Mouse (Mus musculus) forebrain, embryonic 12.5 days (tissue): ENCODE results near the gene Pgm5. TPM values are rescaled to one million over a fixed set of nuclear protein-coding genes. Genes with fewer than 3 reads are reported as not detected.
A peak's percentile ranks its signal among the peaks of the same experiment; 100 is the strongest.

ENCODE experiments used
- ATAC-seq: fragments of 200-750 bp; cut with Nextera tagmentation; 2 replicates; pipeline ENCODE4 v1.8.0; 2017; ENCODE audit warnings: moderate TSS enrichment; ENCODE audit not compliant: low FRiP score
- H3K27ac ChIP-seq: fragments of 300-500 bp; sonication (generic); 2 replicates; pipeline ENCODE4 v1.5.1; 2016; ENCODE audit warnings: mild to moderate bottlenecking
- H3K27me3 ChIP-seq: fragments of 300-500 bp; sonication (generic); 2 replicates; pipeline ENCODE4 v1.6.1; 2016; ENCODE audit warnings: mild to moderate bottlenecking
- H3K36me3 ChIP-seq: fragments of 300-500 bp; sonication (generic); replicated peaks from 2 replicates; pipeline ENCODE4 v1.6.1; 2016; ENCODE audit warnings: mild to moderate bottlenecking
- H3K4me1 ChIP-seq: fragments of 300-500 bp; sonication (generic); 2 replicates; pipeline ENCODE4 v1.6.1; 2016
- H3K4me2 ChIP-seq: fragments of 300-500 bp; sonication (generic); 2 replicates; pipeline ENCODE4 v1.6.1; 2016; ENCODE audit warnings: mild to moderate bottlenecking, moderate library complexity
- H3K4me3 ChIP-seq: fragments of 300-500 bp; sonication (generic); replicated peaks from 2 replicates; pipeline ENCODE4 v1.5.1; 2016; ENCODE audit warnings: mild to moderate bottlenecking
- H3K9ac ChIP-seq: fragments of 300-500 bp; sonication (generic); 2 replicates; pipeline ENCODE4 v1.6.1; 2016; ENCODE audit warnings: mild to moderate bottlenecking
- H3K9me3 ChIP-seq: fragments of 300-500 bp; sonication (generic); 2 replicates; pipeline ENCODE4 v1.6.1; 2016
- WGBS: fragments of 180-500 bp; shearing (Covaris S2); methylation state at CpG from one replicate; pipeline ENCODE4 v1.1.7; 2016; 5-methylcytosine and 5-hydroxymethylcytosine counted together
- polyA plus RNA-seq: library from polyadenylated mRNA; unstranded; fragments of >200 nt; fragmentation: Nextera tagmentation; extraction: Ambion mirVana; gene quantifications from 2 replicates; pipeline ENCODE4 v1.2.1, GENCODE M21; 2016

The Pgm5 gene
- polyA plus RNA-seq, 1 experiment from 2014 or later, result 0.61 TPM

DNA sequence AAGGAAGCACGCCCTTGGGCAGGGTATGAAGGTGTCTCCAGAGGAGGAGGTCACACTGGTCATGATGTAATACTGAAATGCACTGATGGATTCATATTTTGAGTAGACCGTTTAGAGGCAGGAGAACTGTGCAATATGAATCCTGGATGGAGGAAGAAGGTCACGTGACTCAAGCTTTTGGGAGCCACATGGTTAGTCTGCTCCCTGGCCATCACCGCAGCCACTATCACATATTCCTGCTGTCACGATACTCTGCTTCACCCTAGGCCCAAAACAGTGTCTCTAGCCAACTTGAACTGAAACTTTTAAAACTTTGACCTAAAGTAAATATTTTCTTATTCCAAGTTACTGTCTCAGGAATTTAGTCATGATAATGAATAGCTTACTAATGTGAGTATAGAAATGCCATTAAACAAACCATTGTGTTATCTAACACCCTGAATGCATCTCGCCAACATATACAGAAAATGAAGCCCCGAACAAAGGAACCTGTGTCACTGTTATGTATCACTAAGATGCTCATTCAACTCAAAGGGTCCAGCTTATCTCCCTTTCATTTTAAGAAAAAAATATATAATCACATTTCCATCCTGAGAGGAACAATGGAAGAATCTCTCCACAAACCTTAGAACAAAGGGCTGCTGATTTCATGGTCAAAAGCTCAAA lies 108.6 kb downstream of the Pgm5 start:
- Histone ChIP-seq H3K27ac (0 out of 2 replicates have a peak overlapping the region, but pooled peaks have one; percentile 25), H3K27me3 (no peaks in the 10 kb centered on the region), H3K4me1 (peaks cover 11% of the 10 kb centered on the region), H3K9ac (no peak overlapping the region), H3K36me3 (no peaks in the 10 kb centered on the region), H3K9me3 (no peaks in the 10 kb centered on the region), H3K4me3 (no peak overlapping the region), H3K4me2 (no peak overlapping the region)
- 90% methylated on average over 7 of the region's 7 CpGs for WGBS
- no peak for ATAC-seq

DNA sequence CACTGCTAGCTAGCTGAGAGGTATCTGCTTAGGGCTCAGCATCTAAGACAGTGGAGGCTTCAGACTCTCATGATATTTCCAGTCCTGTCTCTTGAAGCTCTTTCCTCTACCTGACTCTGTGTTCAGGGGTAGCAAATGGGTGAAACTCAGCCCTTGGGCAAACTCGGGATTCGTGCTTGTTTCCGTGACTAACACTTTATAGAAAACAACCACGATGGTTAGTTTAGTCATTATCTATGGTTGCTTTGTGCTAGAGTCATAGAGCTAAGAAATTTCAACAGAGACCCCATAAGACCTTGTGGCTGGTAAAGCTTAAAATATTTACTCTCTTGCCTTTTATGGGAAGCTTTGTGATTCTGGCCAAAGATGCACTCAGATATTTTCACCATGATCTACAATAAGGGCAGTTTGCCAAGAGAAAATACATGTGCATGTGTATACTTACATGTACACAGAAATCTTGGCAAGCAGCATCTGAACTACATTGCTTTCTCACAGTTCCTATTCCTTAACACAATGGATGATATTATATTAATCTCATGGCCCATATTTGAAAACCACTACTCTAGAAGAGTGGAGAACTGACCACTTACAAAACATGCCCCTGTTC lies 115.3 kb downstream of the Pgm5 start:
- no peak overlapping the region for H3K9ac ChIP-seq
- H3K9me3 ChIP-seq, result no peaks in the 10 kb centered on the region
- no peak for ATAC-seq
- no peaks in the 10 kb centered on the region for H3K27me3 ChIP-seq
- no peaks in the 10 kb centered on the region for H3K4me1 ChIP-seq
- no peak overlapping the region for H3K4me3 ChIP-seq
- 94% methylated on average over 4 of the region's 4 CpGs for WGBS
- no peak overlapping the region for H3K27ac ChIP-seq
- H3K36me3 ChIP-seq, result no peaks in the 10 kb centered on the region
- no peak overlapping the region for H3K4me2 ChIP-seq

- H3K4me2 ChIP-seq, result no peak overlapping the region
- no peaks in the 10 kb centered on the region for H3K27me3 ChIP-seq
- no peak overlapping the region for H3K4me3 ChIP-seq
- H3K27ac ChIP-seq, result no peak overlapping the region
- H3K36me3 ChIP-seq, result no peaks in the 10 kb centered on the region
- H3K4me1 ChIP-seq, result 0 out of 2 replicates have a peak, but pooled peaks cover 2% of the 10 kb centered on the region
- no peak overlapping the region for H3K9ac ChIP-seq
- H3K9me3 ChIP-seq, result no peaks in the 10 kb centered on the region
- WGBS, result 75% methylated on average over 6 of the region's 6 CpGs
- no peak for ATAC-seq
Measured at GRCm38 (mm10) chr19:24742606-24743005, 119.0 kb downstream of the Pgm5 start.

- Histone ChIP-seq H3K27ac (no peak overlapping the region), H3K27me3 (no peaks in the 10 kb centered on the region), H3K4me2 (no peak overlapping the region), H3K4me1 (0 out of 2 replicates have a peak, but pooled peaks cover 2% of the 10 kb centered on the region), H3K9me3 (no peaks in the 10 kb centered on the region), H3K9ac (no peak overlapping the region), H3K4me3 (no peak overlapping the region), H3K36me3 (no peaks in the 10 kb centered on the region)
- no peak for ATAC-seq
- 90% methylated on average over 3 of the region's 3 CpGs for WGBS
Measured at GRCm38 (mm10) chr19:24738786-24739185, 122.9 kb downstream of the Pgm5 start.

- Histone ChIP-seq H3K4me3 (no peak overlapping the region), H3K9me3 (no peaks in the 10 kb centered on the region), H3K27ac (no peak overlapping the region), H3K4me2 (no peak overlapping the region), H3K4me1 (0 out of 2 replicates have a peak, but pooled peaks cover 2% of the 10 kb centered on the region), H3K9ac (no peak overlapping the region), H3K36me3 (no peaks in the 10 kb centered on the region), H3K27me3 (no peaks in the 10 kb centered on the region)
- ATAC-seq, result no peak
- 89% methylated on average over 5 of the region's 5 CpGs for WGBS
Measured at GRCm38 (mm10) chr19:24738026-24738425, 123.6 kb downstream of the Pgm5 start.

GRCm38 (mm10) chr19:24735484-24736128 lies 126.0 kb downstream of the Pgm5 start:
- ATAC-seq, result no peak
- Histone ChIP-seq H3K4me1 (0 out of 2 replicates have a peak, but pooled peaks cover 2% of the 10 kb centered on the region), H3K36me3 (no peaks in the 10 kb centered on the region), H3K27me3 (no peaks in the 10 kb centered on the region), H3K9me3 (no peaks in the 10 kb centered on the region), H3K4me2 (no peak overlapping the region), H3K27ac (no peak overlapping the region; the same call in 1 of the 2 replicates), H3K4me3 (no peak overlapping the region), H3K9ac (no peak overlapping the region)
- WGBS, result 63% methylated on average over 6 of the region's 6 CpGs

DNA sequence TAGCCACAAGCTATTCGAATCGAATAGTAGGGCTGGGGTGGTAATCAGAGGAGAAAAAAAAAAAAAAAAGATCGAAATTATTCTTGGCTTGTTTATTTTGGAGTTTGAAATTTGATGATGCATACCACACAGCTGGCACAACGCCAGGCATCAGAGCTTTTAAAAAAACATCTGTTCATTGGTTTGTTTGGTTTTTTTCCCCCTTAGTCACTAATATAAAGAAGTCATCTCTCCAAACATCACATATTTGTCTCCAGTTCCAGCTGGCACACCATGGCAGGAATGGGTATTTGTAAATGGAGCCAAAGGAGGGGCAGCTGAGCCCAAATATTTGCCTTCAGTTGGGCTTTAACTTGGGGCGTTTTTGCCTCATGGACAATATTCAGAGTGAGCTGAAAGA lies 131.0 kb downstream of the Pgm5 start:
- H3K27ac ChIP-seq, result no peak overlapping the region
- no peak overlapping the region for H3K4me2 ChIP-seq
- H3K4me3 ChIP-seq, result no peak overlapping the region
- no peaks in the 10 kb centered on the region for H3K27me3 ChIP-seq
- H3K9me3 ChIP-seq, result no peaks in the 10 kb centered on the region
- no peak overlapping the region for H3K9ac ChIP-seq
- no peak for ATAC-seq
- no peaks in the 10 kb centered on the region for H3K36me3 ChIP-seq
- WGBS, result 81% methylated on average over 5 of the region's 5 CpGs
- no peaks in the 10 kb centered on the region for H3K4me1 ChIP-seq

DNA sequence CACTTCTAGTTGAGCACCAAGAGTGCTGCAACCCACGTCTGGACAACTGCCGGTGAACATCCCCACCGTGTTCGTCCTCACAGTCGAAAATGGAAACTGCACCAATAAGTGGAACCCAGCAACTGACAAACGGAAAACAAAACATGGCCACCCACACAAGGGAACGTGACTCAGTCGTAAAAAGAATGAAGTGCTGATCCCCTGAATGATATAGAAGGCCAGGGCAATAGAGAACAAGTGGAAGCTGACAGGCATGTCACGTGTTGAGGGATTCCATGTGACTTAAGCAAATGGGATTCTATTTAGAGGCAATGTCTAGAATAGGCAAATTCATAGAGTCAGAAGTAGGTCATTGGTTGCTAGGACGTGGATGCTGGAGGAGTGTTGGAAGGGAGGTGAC lies 137.3 kb downstream of the Pgm5 start:
- Histone ChIP-seq H3K27me3 (no peaks in the 10 kb centered on the region), H3K4me2 (no peak overlapping the region), H3K36me3 (no peaks in the 10 kb centered on the region), H3K27ac (no peak overlapping the region), H3K4me1 (no peaks in the 10 kb centered on the region), H3K4me3 (no peak overlapping the region), H3K9ac (no peak overlapping the region), H3K9me3 (no peaks in the 10 kb centered on the region)
- ATAC-seq, result no peak
- 86% methylated on average over 10 of the region's 10 CpGs for WGBS

- Histone ChIP-seq H3K4me1 (no peaks in the 10 kb centered on the region), H3K27me3 (no peaks in the 10 kb centered on the region), H3K36me3 (no peaks in the 10 kb centered on the region), H3K4me2 (no peak overlapping the region), H3K4me3 (no peak overlapping the region), H3K27ac (no peak overlapping the region), H3K9me3 (no peaks in the 10 kb centered on the region), H3K9ac (no peak overlapping the region)
- no peak for ATAC-seq
Measured at GRCm38 (mm10) chr19:24720448-24720847, 141.2 kb downstream of the Pgm5 start.

DNA sequence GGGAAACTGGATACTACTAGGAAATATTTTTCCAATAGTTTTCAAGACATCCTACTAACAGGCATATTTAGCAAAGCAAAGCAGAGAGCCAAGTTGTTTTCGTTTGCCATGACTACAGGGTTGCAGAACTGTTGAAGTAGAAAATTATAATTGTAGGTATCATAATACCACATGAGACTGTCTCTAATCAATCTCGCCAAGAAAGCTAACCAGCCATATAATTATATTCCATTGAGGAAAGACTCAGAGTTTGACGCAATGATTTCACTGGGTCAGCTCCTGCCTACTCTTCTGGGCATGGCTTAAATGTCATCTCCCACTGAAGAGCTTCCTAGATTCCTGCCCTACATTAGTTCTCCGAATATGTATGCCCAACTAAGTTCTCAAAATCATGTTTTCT lies 142.2 kb downstream of the Pgm5 start:
- H3K9ac ChIP-seq, result no peak overlapping the region
- no peak overlapping the region for H3K4me3 ChIP-seq
- H3K27ac ChIP-seq, result no peak overlapping the region
- no peak for ATAC-seq
- no peak overlapping the region for H3K4me2 ChIP-seq
- no peaks in the 10 kb centered on the region for H3K4me1 ChIP-seq
- H3K27me3 ChIP-seq, result no peaks in the 10 kb centered on the region
- no peaks in the 10 kb centered on the region for H3K9me3 ChIP-seq
- H3K36me3 ChIP-seq, result no peaks in the 10 kb centered on the region
- 75% methylated on average over 4 of the region's 4 CpGs for WGBS

- 82% methylated on average over 1 of the region's 1 CpGs for WGBS
- no peak overlapping the region for H3K4me3 ChIP-seq
- H3K9ac ChIP-seq, result no peak overlapping the region
- no peaks in the 10 kb centered on the region for H3K36me3 ChIP-seq
- no peaks in the 10 kb centered on the region for H3K27me3 ChIP-seq
- H3K9me3 ChIP-seq, result no peaks in the 10 kb centered on the region
- H3K4me2 ChIP-seq, result no peak overlapping the region
- H3K27ac ChIP-seq, result no peak overlapping the region
- no peaks in the 10 kb centered on the region for H3K4me1 ChIP-seq
- no peak for ATAC-seq
Measured at GRCm38 (mm10) chr19:24718021-24718420, 143.6 kb downstream of the Pgm5 start.

DNA sequence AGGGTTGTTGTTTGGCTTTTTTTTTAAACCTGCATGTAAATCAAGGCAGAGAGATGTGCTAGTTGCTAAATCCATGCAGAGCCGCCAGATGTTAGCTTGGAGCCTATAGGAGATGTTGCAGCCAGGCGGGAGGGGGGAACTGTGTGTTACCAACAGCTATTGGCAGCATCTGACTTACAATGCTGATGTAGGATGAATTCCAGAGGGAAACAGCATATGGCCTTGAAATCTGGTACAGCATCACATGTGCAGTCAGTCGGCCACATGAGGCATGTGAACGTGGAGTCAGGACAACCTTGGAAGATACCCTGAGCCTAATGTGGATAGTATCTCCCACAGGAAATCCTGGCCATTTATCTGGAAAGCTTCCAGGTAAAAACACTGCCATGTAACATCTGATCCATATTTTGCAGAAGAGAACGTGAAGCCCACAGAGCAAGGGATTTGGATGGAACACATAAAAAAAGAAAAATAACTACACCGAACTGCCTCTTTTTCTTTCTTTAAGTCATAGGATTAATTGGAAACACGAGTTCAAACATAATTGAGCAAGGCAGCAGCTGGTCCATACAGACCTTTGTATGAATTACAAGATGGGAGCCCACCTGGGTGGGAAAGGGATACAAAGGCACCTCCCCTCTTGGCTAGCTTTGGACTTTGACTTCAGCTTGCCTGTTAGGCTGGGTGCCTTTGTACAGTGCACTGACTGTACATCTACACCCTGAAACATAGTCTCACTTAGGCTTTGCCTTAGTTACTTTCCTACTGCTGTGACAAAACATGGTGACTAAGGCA lies 145.2 kb downstream of the Pgm5 start:
- Histone ChIP-seq H3K4me1 (no peaks in the 10 kb centered on the region), H3K4me3 (no peak overlapping the region), H3K27me3 (no peaks in the 10 kb centered on the region), H3K4me2 (no peak overlapping the region), H3K9ac (no peak overlapping the region), H3K9me3 (no peaks in the 10 kb centered on the region), H3K36me3 (no peaks in the 10 kb centered on the region), H3K27ac (no peak overlapping the region)
- 86% methylated on average over 7 of the region's 7 CpGs for WGBS
- no peak for ATAC-seq
